Mouse (Mus musculus): Measurements from ENCODE around the gene 1700067K01Rik. TPM values are rescaled to one million over a fixed set of nuclear protein-coding genes. Genes with fewer than 3 reads are reported as not detected.

1700067K01Rik gene
- polyA plus RNA-seq, 1 experiment from 2014 or later, result 0.89 TPM

DNA sequence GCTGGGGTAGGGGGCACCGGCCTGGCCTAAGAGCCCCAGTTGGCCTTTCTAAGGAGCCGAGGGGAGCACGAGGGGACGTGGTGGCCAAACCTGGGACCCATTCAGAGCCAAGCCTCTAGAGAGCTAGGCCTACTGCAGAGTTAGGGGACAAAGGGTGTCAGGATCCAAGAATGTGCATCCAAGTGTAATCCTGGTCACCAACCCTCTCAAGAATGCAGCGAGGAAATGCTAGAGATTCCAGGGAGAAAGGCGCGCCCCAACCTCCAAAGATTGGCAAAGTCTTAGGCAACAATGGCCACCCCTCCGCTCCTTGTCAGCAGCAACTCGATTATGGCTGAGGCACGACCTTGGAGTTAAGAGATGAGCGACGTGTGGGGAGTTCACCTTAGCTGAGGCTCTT is 20.3 kb downstream of the 1700067K01Rik start:
- Histone ChIP-seq H3K4me3 (replicated peaks) (no peak overlapping the region), H3K9ac (replicated peaks) (no peak overlapping the region), H3K27ac (no peak overlapping the region), H3K36me3 (no peaks in the 10 kb centered on the region), H3K27me3 (peaks cover 44% of the 10 kb centered on the region), H3K9me3 (no peaks in the 10 kb centered on the region), H3K4me1 (replicated peaks) (peaks cover 18% of the 10 kb centered on the region), H3K4me2 (replicated peaks) (no peak overlapping the region)
- 35% methylated on average over 12 of the region's 12 CpGs for WGBS
- no peak for ATAC-seq

DNA sequence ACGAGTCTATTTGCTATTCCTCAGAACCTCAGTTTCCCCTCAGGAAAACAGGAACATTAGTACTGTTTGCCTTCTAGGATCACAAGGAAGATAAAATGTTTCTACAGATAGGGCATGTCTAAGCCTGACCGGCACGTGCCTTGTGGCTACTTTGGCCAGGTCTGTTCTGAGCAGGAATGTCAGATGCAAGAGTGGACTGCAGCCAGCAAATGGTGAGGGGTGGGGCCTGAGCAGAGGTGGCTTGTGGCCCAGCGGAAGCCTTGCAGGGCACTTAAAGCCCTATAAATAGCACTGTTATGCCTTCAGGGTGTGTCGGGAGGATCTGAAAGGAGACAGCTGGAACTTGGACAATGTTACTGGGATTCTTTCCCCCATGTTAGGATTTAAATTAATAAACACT is 21.8 kb downstream of the 1700067K01Rik start:
- Histone ChIP-seq H3K27me3 (peaks cover 58% of the 10 kb centered on the region), H3K4me3 (replicated peaks) (no peak overlapping the region), H3K36me3 (no peaks in the 10 kb centered on the region), H3K4me2 (replicated peaks) (no peak overlapping the region), H3K9me3 (no peaks in the 10 kb centered on the region), H3K9ac (replicated peaks) (no peak overlapping the region), H3K4me1 (replicated peaks) (peaks cover 18% of the 10 kb centered on the region), H3K27ac (no peak overlapping the region)
- WGBS, result 61% methylated on average over 5 of the region's 5 CpGs
- ATAC-seq, result no peak

DNA sequence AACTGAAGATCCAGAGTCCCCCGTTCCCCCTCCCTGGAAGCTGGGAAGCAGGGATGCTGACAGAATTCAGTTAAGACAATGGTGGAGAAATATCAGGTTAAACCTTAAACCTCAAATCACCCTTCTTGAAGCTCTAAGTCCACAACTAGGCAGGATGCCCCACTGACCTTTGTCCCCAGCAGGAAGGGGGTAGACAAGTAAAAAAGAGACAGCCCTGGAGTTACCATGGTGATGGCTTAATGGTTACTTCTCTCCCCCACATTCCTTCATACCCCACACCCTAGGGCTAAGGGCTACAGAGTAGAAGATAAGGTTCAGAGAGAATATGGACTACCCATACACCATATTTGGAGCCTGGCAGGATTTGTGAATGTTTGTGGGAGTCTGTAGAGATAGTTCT is 22.3 kb downstream of the 1700067K01Rik start:
- H3K27me3 ChIP-seq, result peaks cover 63% of the 10 kb centered on the region
- no peak overlapping the region for H3K4me3 ChIP-seq (replicated peaks)
- H3K36me3 ChIP-seq, result no peaks in the 10 kb centered on the region
- WGBS, result 83% methylated on average over 1 of the region's 1 CpGs
- H3K9me3 ChIP-seq, result no peaks in the 10 kb centered on the region
- H3K27ac ChIP-seq, result no peak overlapping the region
- H3K4me1 ChIP-seq (replicated peaks), result peaks cover 18% of the 10 kb centered on the region
- ATAC-seq, result no peak
- H3K4me2 ChIP-seq (replicated peaks), result no peak overlapping the region
- H3K9ac ChIP-seq (replicated peaks), result no peak overlapping the region

DNA sequence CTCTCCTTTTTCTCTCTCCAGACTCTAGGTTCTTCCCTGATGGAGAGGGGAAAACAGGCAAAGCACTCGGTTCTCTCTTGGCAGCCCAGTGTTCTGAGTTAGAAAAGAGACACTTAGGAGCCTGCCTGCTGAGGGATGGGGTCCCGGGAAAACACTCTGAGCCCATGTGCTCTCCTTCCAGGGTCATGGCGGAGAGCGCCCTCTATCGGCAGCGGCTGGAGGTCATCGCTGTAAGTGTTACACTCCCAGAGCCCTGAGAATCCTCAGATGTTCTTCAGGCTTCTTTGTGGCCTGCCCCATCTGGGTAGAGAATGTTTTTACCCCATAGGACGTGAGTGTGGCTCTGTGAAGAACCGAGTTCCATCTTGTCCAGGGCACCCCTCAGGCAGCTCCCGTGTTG is 22.9 kb downstream of the 1700067K01Rik start:
- WGBS, result 16% methylated on average over 10 of the region's 10 CpGs
- peaks cover 64% of the 10 kb centered on the region for H3K27me3 ChIP-seq
- no peaks in the 10 kb centered on the region for H3K36me3 ChIP-seq
- peaks cover 18% of the 10 kb centered on the region for H3K4me1 ChIP-seq (replicated peaks)
- H3K27ac ChIP-seq, result no peak overlapping the region
- H3K9ac ChIP-seq (replicated peaks), result no peak overlapping the region
- no peak overlapping the region for H3K4me3 ChIP-seq (replicated peaks)
- no peaks in the 10 kb centered on the region for H3K9me3 ChIP-seq
- ATAC-seq, result no peak
- no peak overlapping the region for H3K4me2 ChIP-seq (replicated peaks)

DNA sequence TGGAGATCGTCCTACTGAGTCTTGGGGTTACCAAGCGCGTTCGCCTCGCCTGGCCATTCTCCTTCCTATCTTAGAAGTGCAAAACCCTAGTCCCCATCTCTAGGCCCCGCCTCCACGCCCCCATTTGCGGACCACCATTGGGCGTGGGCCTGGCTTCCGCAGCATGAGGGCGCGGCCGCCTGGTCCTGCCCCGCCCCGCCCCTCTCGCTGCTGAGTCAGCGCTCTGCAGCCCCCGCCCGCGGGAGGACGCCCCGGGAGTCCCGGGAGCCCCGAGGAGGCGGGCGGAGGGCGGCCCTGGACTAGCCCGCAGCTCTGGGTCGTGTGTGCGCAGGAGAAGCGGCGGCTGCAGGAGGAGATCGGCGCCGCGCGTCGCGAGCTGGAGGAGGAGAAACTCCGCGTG is 24.6 kb downstream of the 1700067K01Rik start:
- peaks cover 57% of the 10 kb centered on the region for H3K27me3 ChIP-seq
- H3K36me3 ChIP-seq, result no peaks in the 10 kb centered on the region
- WGBS, result under 1% methylated on average over 41 of the region's 41 CpGs
- H3K9ac ChIP-seq (replicated peaks), result peak overlapping the region; percentile 65
- H3K9me3 ChIP-seq, result no peaks in the 10 kb centered on the region
- H3K4me3 ChIP-seq (replicated peaks), result peak overlapping the region; percentile 50
- no peak overlapping the region for H3K27ac ChIP-seq
- H3K4me1 ChIP-seq (replicated peaks), result peaks cover 18% of the 10 kb centered on the region
- peak overlapping the region; percentile 89 for H3K4me2 ChIP-seq (replicated peaks)
- ATAC-seq, result peak; percentile 81

DNA sequence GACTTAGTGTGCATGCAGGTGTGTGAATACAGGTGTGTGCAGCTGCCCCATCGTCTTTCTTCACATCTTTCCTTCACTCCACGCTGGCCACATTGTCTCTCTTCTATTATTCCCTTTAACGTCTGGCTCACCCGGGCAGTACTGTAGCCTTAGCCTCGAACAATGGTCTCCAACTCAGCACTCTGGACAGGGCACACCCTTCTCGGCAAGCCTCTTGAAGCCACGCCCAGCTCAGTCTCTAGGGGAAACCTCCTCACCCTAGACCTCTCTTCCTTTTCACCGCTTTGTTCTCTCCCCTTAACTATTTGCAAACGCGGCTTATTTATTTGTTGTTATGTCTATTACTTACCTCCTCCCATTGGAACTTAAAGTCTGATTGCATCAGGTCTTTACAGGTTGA is 26.1 kb downstream of the 1700067K01Rik start:
- Histone ChIP-seq H3K4me2 (replicated peaks) (no peak overlapping the region), H3K36me3 (no peaks in the 10 kb centered on the region), H3K4me1 (replicated peaks) (peaks cover 12% of the 10 kb centered on the region), H3K27ac (no peak overlapping the region), H3K9ac (replicated peaks) (no peak overlapping the region), H3K9me3 (no peaks in the 10 kb centered on the region), H3K27me3 (peaks cover 48% of the 10 kb centered on the region), H3K4me3 (replicated peaks) (no peak overlapping the region)
- 9% methylated on average over 10 of the region's 10 CpGs for WGBS
- ATAC-seq, result no peak

DNA sequence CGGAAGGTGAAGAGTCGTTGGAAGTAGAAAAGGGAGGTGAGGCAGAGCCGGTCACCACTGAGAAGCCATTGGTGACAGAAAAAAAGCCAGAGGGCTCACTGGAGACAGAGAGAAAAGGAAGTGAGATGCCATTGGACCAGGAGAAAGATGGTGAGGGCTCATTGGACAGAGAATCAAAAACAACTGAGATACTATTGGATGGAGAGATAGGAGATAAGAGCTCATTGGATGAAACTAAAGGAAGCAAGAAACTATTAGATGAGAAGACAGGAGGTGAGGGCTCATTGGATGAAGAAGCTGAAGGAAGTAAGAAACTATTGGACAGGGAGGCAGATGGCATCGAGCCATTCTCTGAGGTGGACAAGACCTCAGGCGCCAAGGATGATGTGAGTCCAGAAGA is 28.0 kb downstream of the 1700067K01Rik start:
- Histone ChIP-seq H3K4me2 (replicated peaks) (no peak overlapping the region), H3K36me3 (no peaks in the 10 kb centered on the region), H3K4me1 (replicated peaks) (peaks cover 12% of the 10 kb centered on the region), H3K9me3 (no peaks in the 10 kb centered on the region), H3K4me3 (replicated peaks) (no peak overlapping the region), H3K27ac (no peak overlapping the region), H3K9ac (replicated peaks) (no peak overlapping the region), H3K27me3 (peaks cover 38% of the 10 kb centered on the region)
- WGBS, result 90% methylated on average over 5 of the region's 5 CpGs
- ATAC-seq, result no peak

DNA sequence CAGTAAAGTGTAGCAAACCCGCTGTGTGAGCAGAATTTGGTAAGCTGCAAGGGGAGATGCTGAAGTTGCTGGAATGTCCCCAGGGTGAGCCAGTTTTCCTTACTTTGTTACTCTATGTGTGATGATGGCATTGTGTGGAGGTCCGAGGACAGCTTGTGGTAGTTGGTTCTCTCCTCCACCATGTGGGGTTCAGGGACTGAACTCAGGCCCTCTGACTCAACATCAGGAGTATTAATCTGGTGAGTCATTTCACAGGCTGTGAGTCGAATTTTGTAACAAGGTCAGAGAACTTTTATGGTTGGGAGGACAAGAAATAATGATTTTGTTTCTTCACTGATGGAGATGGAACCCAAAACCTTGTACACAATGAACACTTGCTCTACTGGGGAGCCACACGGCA is 31.5 kb downstream of the 1700067K01Rik start:
- Histone ChIP-seq H3K9me3 (no peaks in the 10 kb centered on the region), H3K36me3 (no peaks in the 10 kb centered on the region), H3K9ac (replicated peaks) (no peak overlapping the region), H3K4me1 (replicated peaks) (no peaks in the 10 kb centered on the region), H3K27ac (no peak overlapping the region), H3K27me3 (peaks cover 18% of the 10 kb centered on the region), H3K4me3 (replicated peaks) (no peak overlapping the region), H3K4me2 (replicated peaks) (no peak overlapping the region)
- 76% methylated on average over 4 of the region's 4 CpGs for WGBS
- ATAC-seq, result no peak

DNA sequence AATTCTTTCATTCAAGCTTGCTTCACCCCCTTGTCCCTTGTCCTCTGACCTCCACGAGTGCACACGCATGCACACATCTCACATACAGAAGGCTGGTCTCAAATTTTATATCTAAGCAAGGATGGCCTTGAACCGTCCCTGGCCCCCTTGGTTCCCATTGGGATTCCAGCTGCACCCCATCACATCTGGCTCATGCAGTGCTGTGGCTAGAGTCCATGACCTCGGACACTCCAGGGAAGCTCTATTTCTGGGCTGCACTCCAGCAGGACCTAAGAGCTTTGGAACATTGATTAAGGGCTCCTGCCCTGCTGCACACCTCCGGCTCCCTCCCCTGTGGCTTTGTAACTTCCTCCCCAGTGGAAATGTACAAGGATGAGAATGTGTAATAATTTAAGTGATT is 36.7 kb downstream of the 1700067K01Rik start:
- 85% methylated on average over 5 of the region's 5 CpGs for WGBS

DNA sequence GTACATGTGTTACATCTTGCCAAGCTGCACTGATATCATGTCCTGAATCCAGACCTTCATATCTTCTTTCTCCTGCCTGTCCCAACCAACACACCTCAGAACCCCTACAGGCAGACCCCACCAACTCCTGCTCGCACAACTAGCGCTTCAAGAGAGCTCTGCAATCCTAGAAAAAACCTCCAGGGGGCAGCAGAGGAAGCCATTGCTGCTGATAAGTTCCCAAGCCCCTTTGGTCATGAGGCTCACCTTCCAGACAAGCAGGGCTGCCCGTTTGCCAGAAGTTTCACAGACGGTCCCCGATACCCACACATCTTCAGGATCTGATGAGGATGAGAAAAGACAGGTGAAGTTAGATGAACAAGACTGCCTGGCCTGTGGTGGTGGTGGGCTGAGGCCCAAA is 37.7 kb downstream of the 1700067K01Rik start:
- Histone ChIP-seq H3K27me3 (peaks cover 57% of the 10 kb centered on the region), H3K27ac (no peak overlapping the region), H3K4me3 (replicated peaks) (no peak overlapping the region), H3K4me2 (replicated peaks) (no peak overlapping the region), H3K36me3 (no peaks in the 10 kb centered on the region), H3K4me1 (replicated peaks) (peaks cover 11% of the 10 kb centered on the region), H3K9me3 (no peaks in the 10 kb centered on the region), H3K9ac (replicated peaks) (no peak overlapping the region)
- peak; percentile 31 for ATAC-seq
- WGBS, result 12% methylated on average over 5 of the region's 5 CpGs

More for the DNA sequence above, 36.7 kb downstream of the 1700067K01Rik start:
- no peak overlapping the region for H3K4me2 ChIP-seq (replicated peaks)
- peaks cover 46% of the 10 kb centered on the region for H3K27me3 ChIP-seq
- peaks cover 11% of the 10 kb centered on the region for H3K4me1 ChIP-seq (replicated peaks)
- H3K9ac ChIP-seq (replicated peaks), result no peak overlapping the region
- no peaks in the 10 kb centered on the region for H3K9me3 ChIP-seq
- H3K36me3 ChIP-seq, result no peaks in the 10 kb centered on the region
- ATAC-seq, result no peak
- H3K27ac ChIP-seq, result no peak overlapping the region
- H3K4me3 ChIP-seq (replicated peaks), result no peak overlapping the region

DNA sequence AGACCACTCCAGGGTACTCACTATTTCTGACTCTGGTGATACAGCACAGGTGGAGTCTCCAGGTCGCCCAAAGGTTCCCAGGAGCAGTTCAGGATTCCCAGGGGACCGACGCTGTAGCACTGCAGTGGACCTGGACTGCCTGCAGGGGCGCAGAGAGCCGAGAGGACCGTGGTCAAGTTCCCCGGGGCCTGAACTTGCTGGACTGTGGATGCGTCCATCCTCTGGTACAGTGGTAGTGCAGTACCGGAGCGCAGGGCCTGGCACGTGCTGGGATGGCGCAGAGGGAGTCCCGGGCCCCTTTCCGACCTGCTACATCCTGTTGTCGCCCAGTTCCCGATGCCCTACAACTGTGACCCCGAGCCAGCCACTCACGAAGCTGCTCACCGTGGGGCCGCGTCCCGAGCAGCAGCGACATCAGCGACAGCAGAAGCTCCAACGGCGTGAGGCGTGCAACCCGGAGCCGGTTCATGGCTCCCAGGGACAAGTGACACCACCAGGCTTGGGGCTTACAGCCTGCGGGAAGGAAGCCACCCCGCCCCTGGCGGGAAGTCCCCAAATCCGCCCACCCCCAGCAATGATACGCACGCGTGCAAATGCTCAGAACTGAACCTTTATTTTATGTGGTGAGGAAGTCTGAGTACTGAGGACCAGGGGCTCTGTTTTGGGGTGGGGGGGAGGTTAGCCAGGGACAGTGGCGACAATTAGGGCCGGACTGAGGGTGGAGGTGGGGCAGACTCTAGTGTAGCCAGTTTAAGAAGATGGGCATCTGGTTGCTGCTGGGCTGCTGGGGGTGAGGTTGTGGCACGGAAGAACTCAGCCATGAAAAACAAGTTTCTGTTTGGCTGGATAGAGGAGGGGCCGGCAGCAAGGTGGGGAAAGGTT is 41.0 kb downstream of the 1700067K01Rik start, which contains the start of gene Il27ra:
Gene Il27ra (minus strand): TSS at position 524 of the 882 bp plus-strand sequence.
- Histone ChIP-seq H3K36me3 (no peaks in the 10 kb centered on the region), H3K9ac (replicated peaks) (peak within 1 kb of the TSS; percentile 47), H3K4me3 (replicated peaks) (peak within 1 kb of the TSS; percentile 27), H3K4me2 (replicated peaks) (peak within 1 kb of the TSS; percentile 53), H3K27me3 (peaks cover 65% of the 10 kb centered on the region), H3K9me3 (no peaks in the 10 kb centered on the region; the same call in 1 of the 2 replicates), H3K4me1 (replicated peaks) (peaks cover 18% of the 10 kb centered on the region), H3K27ac (no peak within 1 kb of the TSS)
- WGBS, result 4% methylated on average over 40 of the region's 40 CpGs
- peak; percentile 65 for ATAC-seq

DNA sequence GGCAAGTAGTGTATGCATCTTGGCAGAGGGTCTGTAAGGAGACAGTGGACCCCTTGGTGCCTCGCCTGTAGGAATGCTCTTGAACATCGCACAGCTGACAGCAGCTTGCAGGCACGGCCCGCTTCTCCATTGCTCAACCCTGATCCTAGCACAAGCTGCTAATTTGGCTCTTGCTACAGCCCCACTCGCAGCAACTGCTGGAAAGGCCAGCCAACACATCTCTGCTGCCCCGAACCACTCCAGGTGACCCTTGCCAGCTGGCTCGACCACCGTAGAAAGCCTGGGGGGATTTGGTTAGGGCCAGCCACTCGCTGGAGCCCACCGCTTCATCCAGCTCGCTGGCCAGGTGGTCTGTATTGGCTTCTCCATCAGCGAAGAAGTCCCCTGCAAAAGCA is 41.6 kb downstream of the 1700067K01Rik start:
- Histone ChIP-seq H3K4me2 (replicated peaks) (0 out of 2 replicates have a peak overlapping the region, but pooled peaks have one; percentile 53), H3K9ac (replicated peaks) (no peak overlapping the region), H3K9me3 (no peaks in the 10 kb centered on the region; the same call in 1 of the 2 replicates), H3K27me3 (peaks cover 61% of the 10 kb centered on the region), H3K4me1 (replicated peaks) (peaks cover 18% of the 10 kb centered on the region), H3K4me3 (replicated peaks) (no peak overlapping the region), H3K36me3 (no peaks in the 10 kb centered on the region), H3K27ac (no peak overlapping the region)
- ATAC-seq, result no peak
- 39% methylated on average over 12 of the region's 12 CpGs for WGBS

All from midbrain, embryonic 13.5 days (tissue).